Mouse (Mus musculus) erythroblast, embryonic 14.5 days (primary cell): Measurements from ENCODE around the gene Ulk3.

Experiments
- GATA1 ChIP-seq: IDR thresholded peaks from 2 replicates; pipeline ENCODE4 v1.6.1; 2012; ENCODE audit warnings: low read length, inconsistent platforms, mixed read lengths
- TAL1 ChIP-seq: IDR thresholded peaks from 3 replicates; pipeline ENCODE4 v1.6.1; 2012; ENCODE audit warnings: low read length, inconsistent platforms, mixed read lengths

DNA sequence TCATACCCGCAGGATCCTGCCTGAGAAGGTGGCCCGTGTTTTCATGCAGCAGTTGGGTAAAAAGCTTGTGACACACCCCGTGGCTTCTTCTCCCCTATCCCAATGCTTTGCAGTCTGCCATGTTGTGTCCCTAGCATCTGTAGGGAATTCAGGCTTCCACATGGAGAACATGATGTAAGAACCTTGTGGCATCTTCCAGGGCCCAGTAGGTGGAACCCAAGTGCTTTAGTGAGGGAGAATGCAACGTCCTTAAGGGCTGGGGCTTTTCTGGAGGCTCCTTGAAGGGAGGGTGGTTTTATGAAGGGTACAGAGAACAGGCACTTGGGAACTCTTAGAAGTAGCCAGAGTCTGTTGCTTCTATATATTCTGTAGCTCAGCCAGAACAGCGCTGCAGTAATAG lies 1.5 kb downstream of the Ulk3 start:
- TF ChIP-seq TAL1 (no peak), GATA1 (no peak)
